Mouse (Mus musculus): ENCODE measurements around the gene Wdr62.

DNA sequence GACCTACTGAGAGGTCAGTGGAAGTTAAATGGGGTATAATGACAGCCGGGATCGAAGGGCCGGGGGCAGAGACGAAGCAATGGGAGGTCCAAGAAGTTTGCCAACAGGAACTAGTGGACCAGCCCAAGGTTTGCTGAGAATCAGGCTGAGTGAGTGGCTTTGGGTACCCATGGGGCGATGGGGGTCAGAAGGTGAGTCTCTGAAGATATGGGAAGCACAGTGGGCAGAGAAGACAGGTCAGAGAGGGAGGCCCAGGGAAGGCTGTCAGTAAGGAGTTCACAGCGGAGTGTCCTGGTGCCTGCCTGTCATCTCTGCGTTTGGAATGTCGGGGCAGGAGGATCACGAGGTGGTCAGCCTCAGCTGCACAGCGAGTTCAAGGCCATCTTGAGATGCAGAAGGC, 48.2 kb upstream of the Wdr62 start:
- no peak for TF ChIP-seq CTCF (IDR thresholded peaks at IDR 0.05; ENCODE audit: low read depth)
- no peak for TF ChIP-seq EP300 (IDR thresholded peaks at IDR 0.05; ENCODE audit: low read depth)
